Mouse (Mus musculus) forebrain, embryonic 15.5 days (tissue): ENCODE data around the gene Ankrd33. TPM values are rescaled to one million over a fixed set of nuclear protein-coding genes. Genes with fewer than 3 reads are reported as not detected.

Experiments
- ATAC-seq: fragments of 200-750 bp; cut with Nextera tagmentation; replicated peaks from 2 replicates; pipeline ENCODE4 v1.8.0; 2017; ENCODE audit warnings: mild to moderate bottlenecking, moderate TSS enrichment, moderate library complexity
- H3K27ac ChIP-seq: fragments of 300-500 bp; sonication (generic); replicated peaks from 2 replicates; pipeline ENCODE4 v1.5.1; 2015; ENCODE audit warnings: mild to moderate bottlenecking, inconsistent platforms
- H3K27me3 ChIP-seq: fragments of 300-500 bp; sonication (generic); 2 replicates; pipeline ENCODE4 v1.6.1; 2015; ENCODE audit warnings: inconsistent platforms
- H3K36me3 ChIP-seq: fragments of 300-500 bp; sonication (generic); 2 replicates; pipeline ENCODE4 v1.6.1; 2015; ENCODE audit warnings: mild to moderate bottlenecking, inconsistent platforms
- H3K4me1 ChIP-seq: fragments of 300-500 bp; sonication (generic); 2 replicates; pipeline ENCODE4 v1.6.1; 2015; ENCODE audit warnings: inconsistent platforms
- H3K4me2 ChIP-seq: fragments of 300-500 bp; sonication (generic); replicated peaks from 2 replicates; pipeline ENCODE4 v1.6.1; 2015; ENCODE audit warnings: mild to moderate bottlenecking, inconsistent platforms
- H3K4me3 ChIP-seq: fragments of 300-500 bp; sonication (generic); 2 replicates; pipeline ENCODE4 v1.5.1; 2015; ENCODE audit warnings: mild to moderate bottlenecking, inconsistent platforms
- H3K9ac ChIP-seq: fragments of 300-500 bp; sonication (generic); replicated peaks from 2 replicates; pipeline ENCODE4 v1.6.1; 2015; ENCODE audit warnings: mild to moderate bottlenecking, inconsistent platforms
- H3K9me3 ChIP-seq: fragments of 300-500 bp; sonication (generic); 2 replicates; pipeline ENCODE4 v1.6.1; 2016; ENCODE audit warnings: inconsistent platforms
- WGBS: fragments of 180-500 bp; shearing (Covaris S2); methylation state at CpG from one replicate; pipeline ENCODE4 v1.1.7; 2015; ENCODE audit warnings: mixed read lengths; 5-methylcytosine and 5-hydroxymethylcytosine counted together
- polyA plus RNA-seq: library from polyadenylated mRNA; unstranded; fragments of >200 nt; fragmentation: Nextera tagmentation; extraction: Ambion mirVana; gene quantifications from 2 replicates; pipeline ENCODE4 v1.2.1, GENCODE M21; 2015

Ankrd33 gene
- polyA plus RNA-seq, 1 experiment from 2014 or later: not detected

DNA sequence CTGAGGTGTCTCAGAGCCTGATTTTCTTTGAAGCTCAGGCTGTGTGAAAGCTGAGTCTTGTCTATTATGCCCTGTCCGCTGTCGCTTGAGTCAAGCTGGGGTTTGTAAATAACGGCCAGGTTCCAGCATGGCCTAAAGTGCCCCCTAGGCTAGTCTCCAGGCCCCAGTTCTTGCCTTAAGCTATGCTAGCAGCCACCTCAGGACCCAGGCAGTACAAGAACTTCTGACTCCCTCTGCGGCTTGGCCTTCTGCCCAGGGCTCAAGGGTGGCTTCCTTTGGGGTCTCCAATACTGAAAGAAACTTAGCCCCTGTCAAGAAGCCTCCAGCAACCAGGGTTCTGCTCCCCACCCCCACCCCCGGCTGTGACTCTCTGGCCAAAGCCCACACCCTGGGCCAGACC, 28.6 kb downstream of the Ankrd33 start:
- peaks cover 38% of the 10 kb centered on the region for H3K4me1 ChIP-seq
- WGBS: 87% methylated on average over 5 of the region's 5 CpGs
- no peak overlapping the region for H3K27ac ChIP-seq
- no peak for ATAC-seq
- H3K27me3 ChIP-seq: no peaks in the 10 kb centered on the region
- H3K9ac ChIP-seq: no peak overlapping the region
- no peaks in the 10 kb centered on the region for H3K36me3 ChIP-seq
- H3K9me3 ChIP-seq: no peaks in the 10 kb centered on the region
- no peak overlapping the region for H3K4me2 ChIP-seq
- H3K4me3 ChIP-seq: no peak overlapping the region

DNA sequence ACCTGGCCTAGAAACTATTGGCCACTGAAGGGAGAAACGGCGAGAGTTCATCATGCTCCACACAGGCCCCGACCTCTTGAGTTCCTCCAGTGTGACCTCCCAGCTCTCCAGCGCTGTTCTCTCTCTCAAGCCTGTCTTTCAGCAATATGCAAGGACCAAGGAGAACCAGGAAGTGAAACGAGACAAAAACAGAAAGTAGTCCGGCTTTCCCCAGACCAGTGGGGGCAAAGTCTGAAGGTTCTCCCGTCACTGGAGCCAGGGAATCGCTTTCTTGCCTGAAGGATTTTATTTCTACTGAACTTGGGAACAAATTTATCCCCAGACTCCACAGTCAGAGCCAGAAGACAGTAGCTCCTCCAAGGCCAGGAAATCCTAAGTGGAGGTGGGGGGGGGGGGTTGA, 29.2 kb downstream of the Ankrd33 start:
- no peak for ATAC-seq
- H3K4me1 ChIP-seq: peaks cover 32% of the 10 kb centered on the region

DNA sequence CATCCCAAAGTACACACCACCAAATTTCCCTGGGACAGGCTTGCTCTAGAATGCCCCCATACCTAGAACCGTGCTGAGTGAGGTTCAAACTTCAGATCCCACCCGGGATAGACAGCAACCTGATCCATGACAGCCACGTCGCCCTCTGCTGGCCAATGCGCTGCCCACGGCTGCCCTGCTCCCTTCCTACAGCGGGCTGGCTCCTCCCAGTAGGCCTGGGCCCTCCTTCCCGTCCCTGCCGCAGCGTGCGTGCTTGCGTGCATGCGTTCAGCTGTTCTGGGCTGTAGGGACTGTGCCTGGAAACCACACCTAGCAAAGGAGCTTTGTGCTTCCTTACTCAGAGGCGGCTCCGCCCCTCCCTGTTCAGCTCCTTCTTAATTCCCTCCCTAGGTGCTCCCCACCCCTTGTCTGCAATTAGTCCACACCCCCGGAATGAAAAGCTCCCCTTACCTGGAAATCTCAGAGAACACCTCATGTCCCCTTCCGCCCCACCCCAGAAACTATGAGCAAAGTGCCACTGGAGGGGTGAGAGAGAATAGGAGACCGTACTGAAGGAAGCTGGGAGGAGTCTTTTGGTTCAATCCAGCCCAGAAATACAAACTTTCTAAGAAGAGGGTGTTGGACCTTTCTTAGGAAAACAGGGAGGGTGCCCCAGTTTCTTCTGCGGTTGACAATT, 30.0 kb downstream of the Ankrd33 start:
- Histone ChIP-seq H3K9ac (no peak overlapping the region; the same call in 1 of the 2 replicates), H3K36me3 (no peaks in the 10 kb centered on the region), H3K4me3 (0 out of 2 replicates have a peak overlapping the region, but pooled peaks have one; percentile 8), H3K4me1 (peaks cover 24% of the 10 kb centered on the region), H3K4me2 (peak overlapping the region; percentile 34), H3K27me3 (no peaks in the 10 kb centered on the region), H3K9me3 (no peaks in the 10 kb centered on the region), H3K27ac (no peak overlapping the region; the same call in 1 of the 2 replicates)
- peak; percentile 93 for ATAC-seq
- WGBS: 9% methylated on average over 19 of the region's 19 CpGs

More for the DNA sequence above, 29.2 kb downstream of the Ankrd33 start:
- H3K9ac ChIP-seq: no peak overlapping the region
- H3K4me2 ChIP-seq: no peak overlapping the region
- no peaks in the 10 kb centered on the region for H3K36me3 ChIP-seq
- H3K4me3 ChIP-seq: no peak overlapping the region
- no peaks in the 10 kb centered on the region for H3K27me3 ChIP-seq
- WGBS: 92% methylated on average over 8 of the region's 8 CpGs
- no peaks in the 10 kb centered on the region for H3K9me3 ChIP-seq
- H3K27ac ChIP-seq: no peak overlapping the region

DNA sequence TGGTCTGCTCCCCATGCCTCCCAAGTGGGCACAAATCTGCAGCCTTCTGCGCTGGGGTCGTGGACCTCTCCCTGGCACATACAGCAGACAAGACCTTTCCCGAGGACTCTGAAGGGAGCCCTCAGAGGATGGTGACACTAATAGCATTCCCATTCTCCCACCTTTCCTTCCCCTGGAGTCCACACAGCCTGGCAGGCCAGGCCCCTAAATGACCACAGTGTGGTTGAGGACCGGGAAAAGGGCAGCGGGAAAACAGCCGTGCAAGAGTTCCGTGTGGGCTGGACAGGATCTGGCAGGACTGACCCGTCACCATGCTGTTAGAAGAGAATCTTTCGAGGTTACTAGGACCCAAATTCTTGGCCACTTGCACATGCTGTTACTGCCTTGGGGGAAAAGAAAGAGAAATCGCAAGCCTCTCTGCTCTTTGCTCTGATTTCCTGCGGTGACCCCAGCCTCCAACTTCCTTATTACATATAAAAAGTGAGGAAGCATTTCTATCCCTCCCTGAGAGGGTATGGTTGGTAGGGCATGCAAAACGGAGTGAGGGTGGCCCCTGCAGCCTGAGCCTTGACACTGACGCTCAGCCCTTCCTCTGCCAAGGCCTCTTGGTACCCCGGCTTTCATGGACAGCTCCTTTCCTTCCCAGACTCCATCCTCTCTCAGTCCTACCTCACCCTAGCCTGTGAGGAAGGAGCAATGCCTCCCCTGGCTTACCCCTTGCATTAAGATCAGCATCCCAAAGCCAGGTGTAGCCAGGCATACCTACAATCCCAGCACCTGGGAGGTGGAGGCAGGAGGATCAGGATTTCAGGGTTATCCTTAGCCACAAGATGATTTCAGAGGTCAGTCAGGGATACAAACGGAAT, 30.8 kb downstream of the Ankrd33 start:
- Histone ChIP-seq H3K9me3 (no peaks in the 10 kb centered on the region), H3K27ac (no peak overlapping the region; the same call in 1 of the 2 replicates), H3K4me2 (no peak overlapping the region), H3K36me3 (no peaks in the 10 kb centered on the region), H3K27me3 (no peaks in the 10 kb centered on the region), H3K4me1 (peaks cover 20% of the 10 kb centered on the region), H3K9ac (no peak overlapping the region; the same call in 1 of the 2 replicates), H3K4me3 (no peak overlapping the region)
- ATAC-seq: no peak
- WGBS: 70% methylated on average over 15 of the region's 15 CpGs

DNA sequence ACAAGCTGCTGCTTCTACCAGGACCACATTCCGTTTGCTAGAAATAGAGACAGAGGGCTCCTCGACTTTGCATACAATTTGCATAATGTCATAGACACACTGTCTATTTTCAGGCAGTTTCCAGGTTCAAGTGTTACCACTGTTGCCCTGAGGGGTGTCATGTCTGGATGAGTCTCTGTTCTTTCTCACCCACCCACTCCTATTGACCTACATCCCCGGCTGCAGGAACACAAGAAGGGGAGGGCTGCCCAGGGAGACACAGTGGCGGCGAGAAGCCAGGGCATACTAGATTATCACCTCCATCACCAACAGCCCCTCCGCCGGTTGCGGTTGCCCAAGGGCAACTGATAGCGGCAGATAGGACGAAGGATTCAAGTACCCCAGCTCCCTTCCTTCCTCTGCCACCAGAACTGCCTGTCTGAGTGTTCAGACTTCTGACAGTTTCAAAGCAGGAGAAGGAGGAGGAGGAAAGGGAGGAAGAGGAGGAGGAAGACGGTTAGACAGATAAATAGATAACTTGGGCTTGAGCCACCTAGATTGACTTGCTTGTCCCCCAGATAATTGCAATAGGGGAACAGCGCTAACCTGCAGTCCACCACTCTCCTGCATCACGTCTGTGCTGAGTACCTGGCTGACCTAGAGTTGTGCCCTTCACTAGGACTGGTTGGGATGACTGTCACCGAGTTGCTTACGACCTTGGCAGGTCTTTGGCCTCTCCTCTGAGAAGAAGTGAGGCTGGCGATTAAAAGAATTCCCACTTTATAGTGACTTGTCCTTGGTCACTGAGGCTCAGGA, 31.8 kb downstream of the Ankrd33 start:
- H3K4me2 ChIP-seq: no peak overlapping the region
- H3K27me3 ChIP-seq: no peaks in the 10 kb centered on the region
- peaks cover 20% of the 10 kb centered on the region for H3K4me1 ChIP-seq
- 74% methylated on average over 16 of the region's 16 CpGs for WGBS
- H3K9me3 ChIP-seq: no peaks in the 10 kb centered on the region
- no peak overlapping the region for H3K27ac ChIP-seq
- no peak for ATAC-seq
- H3K4me3 ChIP-seq: no peak overlapping the region
- H3K36me3 ChIP-seq: no peaks in the 10 kb centered on the region
- H3K9ac ChIP-seq: no peak overlapping the region

DNA sequence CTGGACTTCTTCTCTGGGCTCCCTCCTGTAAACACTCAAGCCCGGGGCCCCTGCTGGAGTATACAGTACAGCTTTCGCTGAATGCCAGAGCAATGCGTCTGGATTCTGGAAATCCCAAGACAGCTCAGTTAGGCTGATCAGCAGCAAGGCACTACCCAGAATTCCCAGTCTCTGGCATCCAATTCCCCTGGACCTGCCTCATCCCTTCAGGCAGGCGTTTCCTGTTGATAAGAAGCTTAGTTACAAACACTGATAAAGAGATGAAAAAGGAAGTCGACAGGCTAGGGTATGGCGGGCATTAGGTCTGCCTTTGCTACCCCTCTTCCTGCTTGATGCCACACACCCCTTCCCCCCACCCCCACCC, 32.3 kb downstream of the Ankrd33 start:
- Histone ChIP-seq H3K4me2 (no peak overlapping the region), H3K4me3 (no peak overlapping the region), H3K27me3 (no peaks in the 10 kb centered on the region), H3K27ac (no peak overlapping the region), H3K36me3 (no peaks in the 10 kb centered on the region), H3K9me3 (no peaks in the 10 kb centered on the region), H3K4me1 (peaks cover 20% of the 10 kb centered on the region), H3K9ac (no peak overlapping the region)
- ATAC-seq: no peak
- 61% methylated on average over 6 of the region's 6 CpGs for WGBS

DNA sequence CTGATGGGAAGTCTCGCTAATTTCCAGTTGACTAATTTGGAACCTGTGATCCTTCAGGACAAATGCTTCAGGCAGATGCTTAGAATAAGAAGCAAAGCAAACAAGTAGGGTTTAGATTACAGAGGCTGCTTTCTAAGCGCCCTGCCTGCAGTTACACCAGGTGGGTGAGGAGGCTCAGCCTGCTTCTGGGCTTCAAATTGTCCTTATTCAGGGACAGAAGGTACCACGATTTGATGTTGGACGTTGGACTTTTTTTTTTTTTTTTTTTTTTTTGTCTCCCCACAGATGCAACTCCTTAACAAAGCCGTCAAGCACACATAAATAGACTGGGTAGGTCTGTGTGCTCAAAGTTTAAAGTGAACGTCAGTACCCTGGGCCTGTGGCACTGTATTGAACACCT, 33.0 kb downstream of the Ankrd33 start:
- Histone ChIP-seq H3K4me3 (no peak overlapping the region), H3K9ac (no peak overlapping the region), H3K36me3 (no peaks in the 10 kb centered on the region), H3K4me1 (peaks cover 14% of the 10 kb centered on the region), H3K27ac (no peak overlapping the region), H3K9me3 (no peaks in the 10 kb centered on the region), H3K4me2 (no peak overlapping the region), H3K27me3 (no peaks in the 10 kb centered on the region)
- WGBS: 47% methylated on average over 6 of the region's 6 CpGs
- ATAC-seq: no peak

DNA sequence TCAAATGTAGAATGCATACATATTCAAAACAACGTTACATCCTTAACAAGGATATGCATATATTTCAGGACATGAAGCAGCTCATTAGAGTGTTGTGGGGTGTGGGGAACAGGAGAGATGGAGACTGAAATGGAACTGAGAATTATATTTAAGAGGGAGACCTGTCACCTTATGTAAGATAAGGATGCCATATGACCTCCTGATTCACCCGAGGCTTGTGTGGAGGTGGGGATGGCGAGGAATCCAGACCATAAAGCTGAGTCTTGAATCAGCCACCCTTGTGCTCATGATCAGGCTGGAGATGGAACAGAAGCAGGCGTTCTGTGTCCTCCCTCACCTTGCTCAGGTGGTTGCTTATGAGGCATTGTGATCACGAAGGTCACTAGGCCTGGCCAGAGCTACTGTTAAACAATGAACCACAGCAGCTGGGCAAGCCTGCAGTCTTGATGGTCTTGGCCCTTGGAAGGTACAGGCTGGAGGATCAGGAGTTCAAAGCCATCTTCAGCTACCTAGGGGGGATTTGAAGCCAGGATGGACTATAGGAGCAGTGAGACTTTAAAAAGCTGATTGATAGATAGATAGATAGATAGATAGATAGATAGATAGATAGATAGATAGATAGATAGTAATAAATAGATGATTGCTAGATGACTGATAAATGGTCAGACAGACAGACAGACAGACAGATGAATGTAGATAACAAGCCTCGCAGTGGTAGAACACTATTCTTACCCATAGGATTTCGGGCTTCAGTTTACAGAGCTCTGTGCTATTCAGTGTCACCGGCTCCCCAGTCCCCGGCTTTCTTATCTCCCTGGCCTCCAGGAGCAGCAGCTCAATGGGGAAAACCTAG, 36.1 kb downstream of the Ankrd33 start:
- Histone ChIP-seq H3K36me3 (no peaks in the 10 kb centered on the region), H3K27me3 (no peaks in the 10 kb centered on the region), H3K9ac (no peak overlapping the region), H3K4me3 (no peak overlapping the region), H3K9me3 (no peaks in the 10 kb centered on the region), H3K27ac (no peak overlapping the region), H3K4me1 (peaks cover 2% of the 10 kb centered on the region; the same call in 1 of the 2 replicates), H3K4me2 (no peak overlapping the region)
- 78% methylated on average over 9 of the region's 9 CpGs for WGBS
- ATAC-seq: no peak

DNA sequence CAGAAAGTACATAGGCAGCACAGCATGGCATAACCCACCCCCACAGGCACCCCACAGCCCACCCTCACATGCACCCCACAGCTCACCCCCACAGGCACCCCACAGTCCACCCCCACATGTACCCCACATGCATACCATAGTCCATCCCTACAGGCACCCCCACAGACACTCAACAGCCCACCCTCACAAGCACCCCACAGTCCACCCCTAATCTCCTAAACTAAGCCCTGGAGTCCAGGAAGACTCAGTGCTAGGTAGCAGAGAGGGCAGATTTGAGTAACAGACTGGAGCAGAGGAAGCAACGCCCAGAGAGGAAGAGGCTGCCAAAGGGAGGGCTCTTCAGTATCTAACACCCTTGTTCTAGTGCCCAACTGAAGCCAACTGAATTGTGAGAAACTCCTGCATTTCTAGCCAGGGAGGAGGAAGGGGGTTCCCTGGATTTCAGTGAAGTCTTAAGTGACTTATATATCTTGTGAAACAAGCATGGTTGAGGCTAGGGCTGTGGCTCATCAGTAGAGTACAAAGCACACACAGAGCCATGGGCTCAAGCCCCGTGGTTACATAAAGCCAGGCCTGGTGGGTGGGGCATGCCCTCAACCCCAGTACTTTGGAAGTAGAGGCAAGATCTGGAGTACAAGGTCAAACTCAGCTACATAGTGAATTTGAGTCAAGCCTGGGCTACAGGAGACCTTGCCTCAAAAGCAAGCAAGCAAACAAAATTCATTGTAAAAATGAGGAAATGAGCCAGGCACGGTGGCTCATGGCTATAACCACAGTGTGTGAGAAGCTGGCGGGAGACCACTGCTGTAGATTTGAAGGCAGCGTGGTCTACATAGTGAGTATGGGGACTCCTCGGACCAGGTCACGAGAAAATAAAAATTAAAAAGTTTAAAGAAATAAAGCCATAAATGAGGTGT, 39.4 kb downstream of the Ankrd33 start:
- WGBS: 80% methylated on average over 7 of the region's 7 CpGs

DNA sequence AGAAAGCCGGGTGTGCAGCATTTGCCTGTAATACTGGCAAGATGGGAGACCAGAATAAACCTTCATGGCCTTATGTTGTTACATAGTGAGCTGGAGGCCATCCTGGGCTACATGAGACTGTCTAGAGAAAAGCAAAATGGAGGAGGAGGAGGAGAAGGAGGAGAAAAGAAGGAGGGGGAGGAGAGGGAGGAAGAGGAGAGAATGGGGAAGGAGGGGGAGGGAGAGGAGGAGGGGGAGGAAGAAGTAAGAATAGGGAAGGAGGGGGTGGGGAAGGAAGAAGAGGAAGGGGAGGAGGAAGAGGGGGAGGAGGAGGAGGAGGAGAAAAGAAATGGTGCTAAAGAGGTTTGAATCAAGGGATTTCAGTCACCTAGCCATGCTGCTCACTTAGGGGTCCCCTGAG, 44.6 kb downstream of the Ankrd33 start:
- peak overlapping the region; percentile 82 for H3K27ac ChIP-seq
- peak overlapping the region; percentile 1; the same call in 1 of the 2 replicates for H3K4me2 ChIP-seq
- H3K4me3 ChIP-seq: no peak overlapping the region
- no peak for ATAC-seq
- no peaks in the 10 kb centered on the region for H3K36me3 ChIP-seq
- H3K9ac ChIP-seq: no peak overlapping the region
- H3K9me3 ChIP-seq: no peaks in the 10 kb centered on the region
- H3K27me3 ChIP-seq: no peaks in the 10 kb centered on the region
- H3K4me1 ChIP-seq: peaks cover 50% of the 10 kb centered on the region
- WGBS: 26% methylated on average over 1 of the region's 1 CpGs

More for the DNA sequence above, 39.4 kb downstream of the Ankrd33 start:
- Histone ChIP-seq H3K4me1 (peaks cover 5% of the 10 kb centered on the region), H3K36me3 (no peaks in the 10 kb centered on the region), H3K9me3 (no peaks in the 10 kb centered on the region), H3K27ac (no peak overlapping the region), H3K4me3 (no peak overlapping the region), H3K9ac (no peak overlapping the region), H3K4me2 (no peak overlapping the region), H3K27me3 (no peaks in the 10 kb centered on the region)
- ATAC-seq: no peak
